Mouse (Mus musculus) cerebellum, postnatal 10 days (tissue): ENCODE results near the gene Sftpd.

Experiments
- DNase-seq, 2 experiments: peaks; one replicate each; pipeline ENCODE4 v3.0.0; 2021; ENCODE audit warnings: mixed read lengths in 2 of 2

Gene Sftpd

DNA sequence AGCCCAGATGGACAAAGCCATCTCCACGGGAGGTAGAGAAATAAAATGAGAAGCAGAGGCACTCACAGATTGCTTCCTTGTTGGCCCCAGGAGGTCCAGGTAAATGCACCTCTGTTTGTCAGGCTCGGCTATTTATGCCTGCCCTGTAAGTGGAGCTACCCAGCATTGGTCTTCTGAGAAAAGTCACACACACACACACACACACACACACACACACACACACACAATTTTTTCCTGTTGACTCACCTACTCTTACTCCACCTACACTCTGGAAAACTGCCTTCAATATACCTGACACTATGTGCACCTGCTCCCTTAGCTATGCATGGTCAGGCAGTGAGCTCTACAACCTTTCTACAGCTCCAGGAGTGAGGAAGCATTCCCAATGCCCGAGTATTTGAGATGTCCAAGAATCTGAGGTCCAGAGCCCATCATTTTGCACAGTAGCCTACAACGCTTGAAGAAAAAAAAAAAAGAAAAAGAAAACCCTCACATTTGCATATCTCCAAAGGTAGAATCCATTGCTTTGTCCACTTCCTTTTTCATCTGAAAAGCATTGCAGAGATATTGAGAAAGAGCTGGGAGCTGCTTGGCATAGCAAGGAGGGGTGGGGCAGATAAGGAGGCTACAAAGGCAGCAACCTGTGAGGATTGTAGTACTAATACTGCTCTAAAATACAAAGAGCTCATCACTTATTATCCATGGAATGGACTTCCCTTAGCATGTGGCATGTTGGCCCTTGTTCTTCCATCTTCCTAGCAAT, at the start of gene Sftpd:
Sftpd (minus strand) TSS at position 91 of the 763 bp plus-strand sequence.
- no peak for DNase-seq

- no peak for DNase-seq
Observed at GRCm38 (mm10) chr14:41198037-41198730, 13.2 kb upstream of the Sftpd start.

- no peak for DNase-seq
Observed at GRCm38 (mm10) chr14:41189496-41189895, 4.5 kb upstream of the Sftpd start.

GRCm38 (mm10) chr14:41174802-41175201, 10.1 kb downstream of the Sftpd start:
- no peak for DNase-seq

DNA sequence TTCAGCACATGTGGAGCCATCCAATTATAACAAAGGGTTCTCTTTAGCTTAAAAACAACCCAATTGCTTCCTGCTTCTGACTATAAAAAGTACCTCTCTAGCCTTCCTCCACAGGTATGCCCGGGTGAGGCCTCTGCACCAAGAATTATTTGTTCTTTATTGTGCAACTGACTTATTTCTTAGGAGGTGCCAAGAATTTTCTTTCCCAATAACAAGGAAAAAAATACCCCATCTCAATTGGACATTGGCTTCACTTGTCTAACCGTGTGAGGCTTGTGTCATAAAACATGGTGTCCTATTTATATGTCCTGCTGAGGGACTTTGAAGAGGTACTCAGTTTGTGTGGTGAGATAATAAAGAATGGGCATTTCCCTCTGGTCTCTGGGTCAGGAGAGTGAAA, 14.4 kb downstream of the Sftpd start:
- DNase-seq, result no peak

- DNase-seq, result no peak
Observed at GRCm38 (mm10) chr14:41168567-41168966, 16.4 kb downstream of the Sftpd start.

DNA sequence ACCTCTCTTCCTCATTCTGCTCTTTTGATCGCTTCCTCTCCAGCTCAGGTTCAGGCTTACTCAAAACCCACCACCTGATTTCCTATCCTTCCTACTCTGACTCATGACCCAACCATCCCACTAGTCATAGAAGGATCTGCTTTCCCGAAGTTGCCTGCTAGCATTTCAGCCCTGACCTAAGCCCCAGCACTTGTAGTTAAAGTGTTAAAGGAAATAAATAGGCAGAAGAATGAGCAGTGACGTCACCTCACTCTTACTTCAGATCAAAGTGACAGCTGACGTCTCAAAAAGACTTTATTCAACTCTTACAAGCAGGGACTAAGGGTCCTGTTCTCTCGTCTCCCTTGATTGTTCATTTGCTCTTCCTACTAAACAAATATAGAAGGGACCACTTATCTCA, 17.7 kb downstream of the Sftpd start:
- no peak for DNase-seq

DNA sequence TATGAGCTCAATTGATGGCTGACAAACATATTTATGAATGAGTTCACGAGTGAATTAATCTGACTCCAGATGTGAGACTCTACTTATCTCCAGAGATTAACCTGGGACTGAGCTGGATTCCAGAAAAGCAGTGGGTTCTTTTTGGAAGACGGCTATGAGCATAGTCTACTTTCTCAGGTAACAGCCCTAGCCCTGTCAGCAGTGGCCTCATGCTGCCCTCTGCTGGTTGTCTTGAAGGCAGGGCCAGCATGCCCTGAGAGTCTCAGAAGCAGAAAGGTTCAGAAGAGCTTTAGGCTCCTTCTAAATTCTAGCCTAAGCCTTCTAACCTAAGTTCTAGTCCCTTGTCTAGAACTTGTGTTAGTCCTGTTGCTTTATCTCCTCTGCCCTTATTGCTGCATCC, 22.3 kb downstream of the Sftpd start:
- DNase-seq, result peak; percentile 67 to 71

GRCm38 (mm10) chr14:41160743-41161142, 24.2 kb downstream of the Sftpd start:
- no peak for DNase-seq

DNA sequence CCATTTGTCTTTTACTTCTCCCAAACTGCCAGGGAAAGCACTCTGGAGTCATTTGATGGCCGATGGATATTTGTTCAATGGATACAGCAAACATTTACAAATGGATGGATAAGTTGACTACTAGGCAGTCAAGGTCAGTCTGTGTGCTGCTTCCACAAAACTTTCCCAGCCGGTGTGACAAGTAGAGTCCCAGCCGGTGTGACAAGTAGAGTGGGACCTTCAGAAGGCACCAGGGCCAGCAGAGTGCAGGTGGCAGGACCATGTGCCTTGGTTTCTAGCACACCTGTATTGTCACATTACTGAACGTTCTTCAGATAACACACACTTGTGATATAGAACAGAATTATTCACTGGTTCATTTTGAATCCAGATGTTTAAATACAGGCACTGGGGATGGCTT, 24.9 kb downstream of the Sftpd start:
- DNase-seq, result no peak

- DNase-seq, result no peak
Observed at GRCm38 (mm10) chr14:41151220-41151898, 33.6 kb downstream of the Sftpd start, which contains the start of gene Mbl1. Gene Mbl1 (plus strand): TSS chr14:41151458.

GRCm38 (mm10) chr14:41147356-41147755, 37.6 kb downstream of the Sftpd start:
- peak; percentile 36 to 44 for DNase-seq

- no peak for DNase-seq
Observed at GRCm38 (mm10) chr14:41146922-41147321, 38.0 kb downstream of the Sftpd start.

GRCm38 (mm10) chr14:41146035-41146434, 38.9 kb downstream of the Sftpd start:
- no peak for DNase-seq

DNA sequence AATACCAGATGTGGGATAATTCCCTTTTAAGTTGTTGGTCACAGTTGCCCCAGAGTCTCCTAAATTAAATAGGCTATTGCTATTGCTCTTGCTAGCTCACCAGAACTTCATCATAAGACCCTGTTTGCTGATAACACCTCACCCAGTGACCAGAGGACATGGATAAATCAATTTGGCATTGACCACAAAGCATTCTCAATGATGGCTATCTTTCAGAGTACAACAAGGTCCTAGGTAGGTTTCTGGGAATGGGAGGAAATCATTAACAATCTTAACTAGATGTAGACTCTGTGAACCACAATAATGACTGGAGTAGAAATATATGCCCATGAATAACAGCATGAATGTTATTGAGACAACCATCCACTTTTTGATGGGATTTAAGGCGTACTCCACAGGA, 44.3 kb downstream of the Sftpd start:
- DNase-seq, result no peak

DNA sequence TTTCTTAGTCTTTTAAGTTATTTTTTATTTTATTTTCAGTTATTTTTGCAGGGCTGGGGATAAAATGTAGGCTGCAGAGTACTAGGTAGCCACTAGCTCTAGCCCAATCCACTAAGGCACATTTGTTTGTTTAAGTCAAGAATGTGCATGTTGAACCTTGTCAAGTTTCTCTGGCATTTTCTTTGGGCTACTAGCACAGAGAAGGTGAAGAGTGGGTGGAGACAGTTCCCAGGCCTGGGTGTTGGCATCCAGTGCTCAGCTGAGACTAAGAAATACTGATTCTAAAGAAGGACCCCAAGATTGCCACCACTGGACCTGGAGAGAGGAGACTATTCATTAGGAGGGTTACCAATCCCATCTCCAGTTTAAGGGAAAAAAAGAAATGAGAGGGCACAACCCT, 47.9 kb downstream of the Sftpd start:
- no peak for DNase-seq

GRCm38 (mm10) chr14:41131540-41131939, 53.4 kb downstream of the Sftpd start, which contains the start of gene Sftpa1:
Gene Sftpa1 (plus strand): TSS chr14:41131782.
- no peak for DNase-seq

DNA sequence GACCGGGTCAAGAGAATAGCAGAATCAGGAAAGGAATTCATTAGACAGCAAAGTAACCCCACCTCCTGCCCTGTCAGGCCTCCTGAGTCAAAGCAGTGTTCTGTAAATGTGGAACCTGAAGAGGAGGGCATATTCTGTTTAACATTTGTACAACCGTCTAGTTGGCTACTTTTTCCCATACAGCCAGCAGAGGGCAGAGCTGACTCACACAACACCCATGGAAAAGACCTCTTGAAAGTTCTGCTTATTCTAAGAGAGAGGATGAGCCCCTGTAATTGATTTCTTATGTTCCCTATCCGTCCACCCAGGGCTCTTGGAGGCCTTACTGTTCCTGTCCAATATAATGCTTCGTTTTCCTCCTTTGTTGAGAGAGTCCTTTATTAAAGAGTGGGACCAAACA, 57.0 kb downstream of the Sftpd start:
- DNase-seq, result peak; percentile 25 to 43

GRCm38 (mm10) chr14:41124683-41125082, 60.3 kb downstream of the Sftpd start:
- DNase-seq, result no peak
